Mouse (Mus musculus): ENCODE measurements around the gene Shisal2b. TPM values are rescaled to one million over a fixed set of nuclear protein-coding genes. Genes with fewer than 3 reads are reported as not detected.

Gene Shisal2b
- not detected in 2 replicates for polyA plus RNA-seq (2012; rRNA removed)

GRCm38 (mm10) chr13:104863127-104863979 lies at the start of gene Shisal2b:
Gene Shisal2b (minus strand): TSS chr13:104863893.

GRCm38 (mm10) chr13:104816635-104817571 lies 46.8 kb downstream of the Shisal2b start, which contains the start of gene Cwc27:
Gene Cwc27 (minus strand): TSS chr13:104817142.

Other genes with a start within 250 kb of the Shisal2b start
- 5.0 and 5.9 TPM in 2 replicates for gene Srek1ip1, start 71.4 kb downstream of the Shisal2b start, polyA plus RNA-seq (2012; rRNA removed)
- 0.54 and 0.57 TPM in 2 replicates for gene Cwc27, start 46.8 kb downstream of the Shisal2b start, polyA plus RNA-seq (2012; rRNA removed)
- gene Rgs7bp, start 191.0 kb upstream of the Shisal2b start, polyA plus RNA-seq (2012; rRNA removed), result 1.2 and 1.5 TPM in 2 replicates
- gene 4933425L06Rik, start 218.2 kb upstream of the Shisal2b start, polyA plus RNA-seq (2012; rRNA removed), result not detected in 2 replicates